Mouse (Mus musculus): ENCODE data around the gene Ism2. TPM values are rescaled to one million over a fixed set of nuclear protein-coding genes. Genes with fewer than 3 reads are reported as not detected.

The Ism2 gene
- 1.4 and 1.7 TPM in 2 replicates for polyA plus RNA-seq (2012; rRNA removed)

GRCm38 (mm10) chr12:87299657-87300440 is at the start of gene Ism2:
Gene Ism2, minus strand, starts transcription at chr12:87299705.

GRCm38 (mm10) chr12:87266108-87266826 is 33.2 kb downstream of the Ism2 start, which contains the start of the genes Vipas39 and Ahsa1:
Gene Vipas39, minus strand, starts transcription at chr12:87266256.
Gene Ahsa1, plus strand, starts transcription at chr12:87266479.

GRCm38 (mm10) chr12:87238632-87239031 is 60.9 kb downstream of the Ism2 start, which contains the start of gene Noxred1:
Gene Noxred1, minus strand, starts transcription at chr12:87238732.

Other genes starting within 250 kb of the Ism2 start
- gene Ngb, start 197.2 kb downstream of the Ism2 start, polyA plus RNA-seq (2012; rRNA removed), result 2.2 and 3.5 TPM in 2 replicates
- 59.2 and 71.8 TPM in 2 replicates for gene Gstz1, start 152.5 kb downstream of the Ism2 start, polyA plus RNA-seq (2012; rRNA removed)
- 25.1 and 25.4 TPM in 2 replicates for gene Pomt2, start 151.7 kb downstream of the Ism2 start, polyA plus RNA-seq (2012; rRNA removed)
- 0.36 and 0.37 TPM in 2 replicates for gene Samd15, start 100.0 kb downstream of the Ism2 start, polyA plus RNA-seq (2012; rRNA removed)
- 6.1 and 6.4 TPM in 2 replicates for gene Tmed8, start 99.3 kb downstream of the Ism2 start, polyA plus RNA-seq (2012; rRNA removed)
- gene Noxred1, start 61.0 kb downstream of the Ism2 start, polyA plus RNA-seq (2012; rRNA removed), result 0.24 and 0.64 TPM in 2 replicates
- 33.8 and 39.1 TPM in 2 replicates for gene Vipas39, start 33.4 kb downstream of the Ism2 start, polyA plus RNA-seq (2012; rRNA removed)
- gene Ahsa1, start 33.2 kb downstream of the Ism2 start, polyA plus RNA-seq (2012; rRNA removed), result 74.1 and 75.4 TPM in 2 replicates
- gene Sptlc2, start 88.7 kb upstream of the Ism2 start, polyA plus RNA-seq (2012; rRNA removed), result 8.2 and 19.2 TPM in 2 replicates
- gene Slirp, start 144.2 kb upstream of the Ism2 start, polyA plus RNA-seq (2012; rRNA removed), result 7.3 and 12.3 TPM in 2 replicates
- gene Alkbh1, start 144.3 kb upstream of the Ism2 start, polyA plus RNA-seq (2012; rRNA removed), result 22.2 and 22.5 TPM in 2 replicates
- 4.9 and 5.3 TPM in 2 replicates for gene Snw1, start 172.6 kb upstream of the Ism2 start, polyA plus RNA-seq (2012; rRNA removed)
- not detected in 2 replicates for gene Gm5788, start 195.0 kb upstream of the Ism2 start, polyA plus RNA-seq (2012; rRNA removed)
- not detected in 2 replicates for gene Gm8300, start 214.6 kb upstream of the Ism2 start, polyA plus RNA-seq (2012; rRNA removed)

Data from ovary, adult 2 months (tissue).